Mouse (Mus musculus): ENCODE measurements at regions not wholly inside any gene's neighbourhood (a gene's known extent, or its start where the extent isn't known, plus 50 kb on each side); places are given as distances from the start of the nearest gene placed in this dataset.

DNA sequence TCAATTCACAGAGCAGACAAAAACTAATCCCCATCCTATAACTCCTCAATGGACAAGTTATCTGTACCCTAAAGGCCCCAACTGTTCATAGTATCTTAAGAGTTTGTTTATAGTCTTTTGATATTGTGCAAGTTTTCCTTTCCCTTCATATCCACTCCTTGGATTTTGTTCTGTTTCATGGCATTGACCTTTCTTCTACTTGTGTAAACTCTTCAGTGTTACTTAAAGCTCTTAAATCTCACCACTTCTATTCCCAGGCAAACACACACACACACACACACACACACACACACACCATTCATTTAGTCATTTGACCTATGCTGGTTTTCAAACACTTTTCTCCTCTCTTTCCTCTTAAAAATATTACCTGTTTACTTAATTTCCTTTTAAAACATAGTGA is 192.7 kb downstream of the Brinp2 start:
- TF ChIP-seq CTCF (IDR thresholded peaks at IDR 0.05; ENCODE audit: borderline replicate concordance, insufficient read depth, low read length), result no peak
- no peak for TF ChIP-seq POLR2A (IDR thresholded peaks at IDR 0.05; ENCODE audit: low read depth, low read length)

Data from embryonic fibroblast, embryonic 13.5 days (primary cell).